Mouse (Mus musculus) CH12.LX (cell line): Measurements from ENCODE around the gene Rgsl1.
"Not testable (repeated sequence)": the region's sequence is repeated elsewhere in the genome, so short reads cannot be mapped to it uniquely, and the experiment has no call there.

Experiments
- CHD1 ChIP-seq: IDR thresholded peaks from 2 replicates; pipeline ENCODE4 v1.6.1; 2012; ENCODE audit warnings: low read depth, low read length, improper control_type of control experiment, inconsistent platforms
- CTCF ChIP-seq, 2 experiments: IDR thresholded peaks in 1 of 2; conservative IDR thresholded peaks in 1 of 2; 2 replicates each; pipeline ENCODE4 v1.5.1; 2011 to 2012; ENCODE audit warnings: low read depth in 2 of 2, low read length in 2 of 2, improper control_type of control experiment in 1 of 2, inconsistent platforms in 1 of 2, mild to moderate bottlenecking in 1 of 2, moderate library complexity in 1 of 2
- EP300 ChIP-seq: IDR thresholded peaks from 2 replicates; pipeline ENCODE4 v1.6.1; 2011; ENCODE audit warnings: low read length, improper control_type of control experiment
- MAFK ChIP-seq: IDR thresholded peaks from 2 replicates; pipeline ENCODE4 v1.6.1; 2011; ENCODE audit warnings: low read length, improper control_type of control experiment; ENCODE audit not compliant: insufficient replicate concordance
- MAX ChIP-seq: IDR thresholded peaks from 2 replicates; pipeline ENCODE4 v1.6.1; 2011; ENCODE audit warnings: low read length, improper control_type of control experiment
- MXI1 ChIP-seq: IDR thresholded peaks from 2 replicates; pipeline ENCODE4 v1.6.1; 2011; ENCODE audit warnings: mild to moderate bottlenecking, low read depth, low read length, improper control_type of control experiment
- USF1 ChIP-seq: IDR thresholded peaks from 2 replicates; pipeline ENCODE4 v1.6.1; 2014; ENCODE audit warnings: low read depth, mild to moderate bottlenecking, inconsistent platforms, low read length, improper control_type of control experiment
- USF2 ChIP-seq: conservative IDR thresholded peaks from 2 replicates; pipeline ENCODE4 v1.6.1; 2011; ENCODE audit warnings: low read depth, low read length, improper control_type of control experiment

- not testable (repeated sequence) for TF ChIP-seq CTCF (conservative IDR thresholded peaks at IDR 0.05 in 1 of 2, IDR thresholded peaks at IDR 0.05 in 1 of 2; ENCODE audit: low read depth in 2 of 2, low read length in 2 of 2); EP300; USF2; MXI1; MAX; CHD1; USF1; MAFK
Measured at GRCm38 (mm10) chr1:153880391-153880790, 36.4 kb upstream of the Rgsl1 start.
